Mouse (Mus musculus) MN1 (cell line): ENCODE data around the gene Thoc7.
"Not testable (repeated sequence)": the region's sequence is repeated elsewhere in the genome, so short reads cannot be mapped to it uniquely, and the experiment has no call there.

Source experiments
- DNase-seq: peaks from one replicate; pipeline ENCODE4 v3.0.0-alpha.2; 2016; ENCODE audit warnings: low spot score

Gene Thoc7

GRCm38 (mm10) chr14:13961401-13962112 lies at the start of gene Thoc7, which contains the start of gene Atxn7:
TSS of gene Thoc7 (minus strand) at chr14:13961852.
TSS of gene Atxn7 (plus strand) at chr14:13961440.
- peak; percentile 17 for DNase-seq

GRCm38 (mm10) chr14:14009712-14010111 lies 48.1 kb upstream of the Thoc7 start:
- no peak for DNase-seq

- no peak for DNase-seq
These were observed 41.1 kb upstream of the Thoc7 start for GRCm38 (mm10) chr14:14002771-14003170.

- DNase-seq: no peak
These were observed 33.8 kb upstream of the Thoc7 start for GRCm38 (mm10) chr14:13995206-13996097.

- DNase-seq: no peak
These were observed 29.1 kb upstream of the Thoc7 start for GRCm38 (mm10) chr14:13990741-13991140.

- DNase-seq: no peak
These were observed 26.7 kb upstream of the Thoc7 start for GRCm38 (mm10) chr14:13988397-13988796.

- no peak for DNase-seq
These were observed 20.5 kb upstream of the Thoc7 start for GRCm38 (mm10) chr14:13982174-13982573.

- DNase-seq: no peak
These were observed 19.6 kb upstream of the Thoc7 start for GRCm38 (mm10) chr14:13981286-13981685.

GRCm38 (mm10) chr14:13977498-13977897 lies 15.8 kb upstream of the Thoc7 start:
- DNase-seq: no peak

GRCm38 (mm10) chr14:13971644-13972234 lies 10.1 kb upstream of the Thoc7 start:
- no peak for DNase-seq

GRCm38 (mm10) chr14:13970513-13970912 lies 8.9 kb upstream of the Thoc7 start:
- DNase-seq: no peak

- DNase-seq: no peak
These were observed 6.8 kb upstream of the Thoc7 start for GRCm38 (mm10) chr14:13968476-13968875.

- no peak for DNase-seq
These were observed 6.0 kb upstream of the Thoc7 start for GRCm38 (mm10) chr14:13967607-13968006.

GRCm38 (mm10) chr14:13963527-13963926 lies 1.9 kb upstream of the Thoc7 start:
- DNase-seq: no peak

GRCm38 (mm10) chr14:13962476-13962875 lies 824 bp upstream of the Thoc7 start:
- no peak for DNase-seq

- DNase-seq: peak; percentile 69
These were observed 948 bp downstream of the Thoc7 start for GRCm38 (mm10) chr14:13960482-13961325.

- peak; percentile 12 for DNase-seq
These were observed 1.6 kb downstream of the Thoc7 start for GRCm38 (mm10) chr14:13960079-13960478.

- not testable (repeated sequence) for DNase-seq
These were observed 9.5 kb downstream of the Thoc7 start for GRCm38 (mm10) chr14:13952151-13952550.

- DNase-seq: no peak
These were observed 11.3 kb downstream of the Thoc7 start for GRCm38 (mm10) chr14:13950401-13950800.

GRCm38 (mm10) chr14:13948345-13948744 lies 13.3 kb downstream of the Thoc7 start:
- no peak for DNase-seq

GRCm38 (mm10) chr14:13944686-13945085 lies 17.0 kb downstream of the Thoc7 start:
- DNase-seq: no peak

GRCm38 (mm10) chr14:13934052-13934371 lies 27.6 kb downstream of the Thoc7 start:
- DNase-seq: no peak
